9 mouse cellular contexts compared by ENCODE assay signal in genomic region chr3:69481835-69482234, GRCm38 (mm10).
DNase-seq lines count a peak whose midpoint lies in the region; ATAC-seq lines count a peak whose summit lies in the region.
"Had no signal": no experiment of that assay in that cellular context is flagged by ENCODE, and none has a peak within 500 bp of the region (broad histone marks: within the 10 kb centered on the region; RNA-seq: fewer than 3 reads in every experiment).

No protein-coding gene starts in this region.

- no peaks in the 10 kb centered on the region for H3K9me3 ChIP-seq in forebrain, embryonic 11.5 days (ENCODE audit: control insufficient read depth, low read length)
- H3K9me3 ChIP-seq in hindbrain, embryonic 15.5 days = no peaks in the 10 kb centered on the region
- H3K9me3 ChIP-seq: lung, embryonic 15.5 days had no signal

- H3K36me3 ChIP-seq in forebrain, embryonic 11.5 days (ENCODE audit: control insufficient read depth, insufficient read depth, low read length) = no peaks in the 10 kb centered on the region
- H3K36me3 ChIP-seq in hindbrain, embryonic 15.5 days = no peaks in the 10 kb centered on the region
- H3K36me3 ChIP-seq: lung, embryonic 15.5 days had no signal

- peak; percentile 77 for DNase-seq in gastrocnemius, adult 18-20 months (ENCODE audit: low spot score)
- DNase-seq in gastrocnemius, postnatal 25 days = no peak
- peak; percentile 57 for DNase-seq in c-Kit-positive CD71-negative TER-119-negative erythroid progenitor cells, embryonic 14.5 days (ENCODE audit: low read depth)
- DNase-seq in forebrain, embryonic 11.5 days (ENCODE audit: low spot score) = peak; percentile 76
- DNase-seq in layer of hippocampus, postnatal 14 days (ENCODE audit: low spot score in 2 of 2) = peak; percentile 75 to 88
- peak; percentile 74 for DNase-seq in right cerebral cortex, postnatal 4 days

- no peak overlapping the region for H3K4me2 ChIP-seq in forebrain, embryonic 11.5 days (ENCODE audit: low read depth, low read length, severe bottlenecking)
- H3K4me2 ChIP-seq in hindbrain, embryonic 15.5 days = no peak overlapping the region
- H3K4me2 ChIP-seq: lung, embryonic 15.5 days had no signal

- H3K9ac ChIP-seq in forebrain, embryonic 11.5 days (ENCODE audit: low read length) = no peak overlapping the region
- H3K9ac ChIP-seq in hindbrain, embryonic 15.5 days = no peak overlapping the region
- H3K9ac ChIP-seq: lung, embryonic 15.5 days had no signal

- H3K4me3 ChIP-seq in forebrain, embryonic 11.5 days (ENCODE audit: low read depth, low read length) = no peak overlapping the region
- no peak overlapping the region for H3K4me3 ChIP-seq in hindbrain, embryonic 15.5 days
- H3K4me3 ChIP-seq: lung, embryonic 15.5 days had no signal

- peaks cover 3% of the 10 kb centered on the region; the same call in 1 of the 2 replicates for H3K4me1 ChIP-seq in forebrain, embryonic 11.5 days (replicated peaks; ENCODE audit: control insufficient read depth, insufficient read depth, low read length)
- peaks cover 22% of the 10 kb centered on the region for H3K4me1 ChIP-seq in hindbrain, embryonic 15.5 days (replicated peaks)

- peak; percentile 66; the same call in 1 of the 2 replicates for ATAC-seq in forebrain, embryonic 11.5 days (replicated peaks; ENCODE audit: low FRiP score)
- ATAC-seq in hindbrain, embryonic 15.5 days (ENCODE audit: low FRiP score, low read depth) = peak; percentile 63; the same call in 1 of the 2 replicates
- peak; percentile 81 for ATAC-seq in megakaryocyte-erythroid progenitor cell, adult 5-6 weeks (replicated peaks; ENCODE audit: low FRiP score, low TSS enrichment, poor library complexity, severe bottlenecking)

- WGBS in forebrain, embryonic 11.5 days = 35% methylated on average over 4 of the region's 4 CpGs
- WGBS in hindbrain, embryonic 15.5 days = 31% methylated on average over 4 of the region's 4 CpGs

- no peak overlapping the region for H3K27ac ChIP-seq in forebrain, embryonic 11.5 days (ENCODE audit: low read depth, low read length)
- no peak overlapping the region for H3K27ac ChIP-seq in hindbrain, embryonic 15.5 days (replicated peaks)
- H3K27ac ChIP-seq: lung, embryonic 15.5 days had no signal

- H3K27me3 ChIP-seq in forebrain, embryonic 11.5 days (ENCODE audit: control insufficient read depth, insufficient read depth, low read length) = no peaks in the 10 kb centered on the region
- no peaks in the 10 kb centered on the region for H3K27me3 ChIP-seq in hindbrain, embryonic 15.5 days
- H3K27me3 ChIP-seq: lung, embryonic 15.5 days had no signal
